Mouse (Mus musculus) heart, embryonic 12.5 days (tissue): ENCODE measurements around the gene Acer3. TPM values are rescaled to one million over a fixed set of nuclear protein-coding genes. Genes with fewer than 3 reads are reported as not detected.

Experiments
- ATAC-seq: fragments of 200-750 bp; cut with Nextera tagmentation; 2 replicates; pipeline ENCODE4 v1.8.0; 2017; ENCODE audit warnings: moderate TSS enrichment, moderate library complexity; ENCODE audit not compliant: insufficient number of reproducible peaks, low FRiP score
- H3K27ac ChIP-seq: fragments of 300-500 bp; sonication (generic); 2 replicates; pipeline ENCODE4 v1.5.1; 2016; ENCODE audit warnings: mild to moderate bottlenecking, moderate library complexity; ENCODE audit not compliant: poor library complexity, severe bottlenecking
- H3K27me3 ChIP-seq: fragments of 300-500 bp; sonication (generic); replicated peaks from 2 replicates; pipeline ENCODE4 v1.6.1; 2016; ENCODE audit warnings: mild to moderate bottlenecking, moderate library complexity
- H3K36me3 ChIP-seq: fragments of 300-500 bp; sonication (generic); 2 replicates; pipeline ENCODE4 v1.6.1; 2016; ENCODE audit warnings: mild to moderate bottlenecking, moderate library complexity
- H3K4me1 ChIP-seq: fragments of 300-500 bp; sonication (generic); replicated peaks from 2 replicates; pipeline ENCODE4 v1.6.1; 2016; ENCODE audit warnings: mild to moderate bottlenecking
- H3K4me2 ChIP-seq: fragments of 300-500 bp; sonication (generic); 2 replicates; pipeline ENCODE4 v1.6.1; 2016; ENCODE audit warnings: mild to moderate bottlenecking, moderate library complexity
- H3K4me3 ChIP-seq: fragments of 300-500 bp; sonication (generic); 2 replicates; pipeline ENCODE4 v1.5.1; 2016; ENCODE audit warnings: mild to moderate bottlenecking
- H3K9ac ChIP-seq: fragments of 300-500 bp; sonication (generic); 2 replicates; pipeline ENCODE4 v1.6.1; 2016; ENCODE audit warnings: mild to moderate bottlenecking, moderate library complexity
- H3K9me3 ChIP-seq: fragments of 300-500 bp; sonication (generic); replicated peaks from 2 replicates; pipeline ENCODE4 v1.6.1; 2016; ENCODE audit warnings: mild to moderate bottlenecking, moderate library complexity
- WGBS: fragments of 180-500 bp; shearing (Covaris S2); methylation state at CpG from one replicate; pipeline ENCODE4 v1.1.7; 2016; 5-methylcytosine and 5-hydroxymethylcytosine counted together
- polyA plus RNA-seq: library from polyadenylated mRNA; unstranded; fragments of >200 nt; fragmentation: Nextera tagmentation; extraction: Ambion mirVana; gene quantifications from 2 replicates; pipeline ENCODE4 v1.2.1, GENCODE M21; 2016

Gene Acer3
- polyA plus RNA-seq, 1 experiment from 2014 or later: 22.9 TPM

DNA sequence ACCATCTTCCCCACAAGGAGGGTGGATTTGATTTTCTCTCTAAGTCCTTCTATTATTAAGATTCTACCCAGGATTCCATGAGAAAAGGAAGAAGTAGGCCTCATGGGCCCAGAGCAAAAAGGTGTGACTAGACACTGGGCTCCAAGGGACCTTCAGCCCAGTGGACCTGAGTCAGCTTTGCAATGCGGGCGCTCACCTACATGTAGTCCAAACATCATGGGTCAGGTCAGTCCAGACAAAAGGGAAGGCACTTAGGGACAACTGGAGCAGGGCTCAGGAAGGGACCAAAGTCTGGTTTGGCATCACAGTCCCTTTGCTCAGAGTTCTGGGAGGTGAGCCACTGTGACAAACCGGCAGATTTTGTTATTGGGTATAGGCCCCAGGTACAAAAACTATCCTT is 30.5 kb upstream of the Acer3 start:
- Histone ChIP-seq H3K4me1 (peaks cover 33% of the 10 kb centered on the region), H3K36me3 (peaks cover 27% of the 10 kb centered on the region), H3K4me3 (no peak overlapping the region), H3K9ac (no peak overlapping the region), H3K27ac (no peak overlapping the region), H3K27me3 (no peaks in the 10 kb centered on the region), H3K4me2 (no peak overlapping the region), H3K9me3 (no peaks in the 10 kb centered on the region)
- ATAC-seq: no peak
- 76% methylated on average over 3 of the region's 3 CpGs for WGBS

DNA sequence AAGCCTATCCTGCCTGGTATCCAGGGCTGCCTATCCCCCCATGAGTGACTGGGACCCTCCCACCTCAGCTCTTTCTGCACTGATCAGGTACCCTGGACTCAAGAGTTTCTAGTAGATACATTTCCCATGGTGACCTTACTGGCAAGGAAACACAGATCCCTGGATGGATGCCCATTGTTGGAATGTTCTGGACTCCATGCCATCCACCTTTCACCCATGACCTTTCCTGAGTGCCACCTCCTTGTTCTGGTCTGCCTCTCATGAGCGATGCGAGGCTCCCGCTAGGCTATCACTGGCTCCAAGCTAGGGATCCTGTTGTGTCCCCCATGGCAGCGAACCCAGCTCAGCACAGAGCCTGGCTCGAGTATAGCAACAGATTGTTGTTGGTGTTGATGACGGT is 28.8 kb upstream of the Acer3 start:
- Histone ChIP-seq H3K4me2 (no peak overlapping the region), H3K4me1 (peaks cover 21% of the 10 kb centered on the region), H3K9ac (no peak overlapping the region), H3K4me3 (no peak overlapping the region), H3K27ac (no peak overlapping the region), H3K9me3 (no peaks in the 10 kb centered on the region), H3K36me3 (peaks cover 27% of the 10 kb centered on the region), H3K27me3 (no peaks in the 10 kb centered on the region)
- WGBS: 87% methylated on average over 6 of the region's 6 CpGs
- no peak for ATAC-seq

DNA sequence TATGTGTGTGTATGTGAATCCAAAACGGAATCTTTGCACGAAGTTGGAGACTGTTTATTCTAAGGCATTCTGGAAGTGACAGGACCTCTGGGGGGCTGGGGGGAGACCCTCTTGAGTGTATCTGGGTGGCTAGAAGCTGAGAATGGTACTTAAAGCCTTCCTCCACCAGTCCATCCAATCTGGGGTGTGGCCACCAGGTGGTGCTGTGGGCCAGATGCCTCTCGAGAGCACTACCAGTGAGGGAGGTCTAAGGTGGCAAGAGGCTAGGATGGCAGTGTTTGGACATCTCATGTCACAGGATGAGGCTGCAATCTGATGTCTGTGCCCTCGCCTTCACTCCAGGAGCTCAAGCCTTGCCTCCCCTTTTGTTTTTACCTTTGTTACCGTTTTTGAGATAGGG is 28.1 kb upstream of the Acer3 start:
- Histone ChIP-seq H3K9ac (no peak overlapping the region), H3K9me3 (no peaks in the 10 kb centered on the region), H3K4me2 (no peak overlapping the region), H3K27ac (no peak overlapping the region), H3K4me3 (no peak overlapping the region), H3K4me1 (peaks cover 13% of the 10 kb centered on the region), H3K27me3 (no peaks in the 10 kb centered on the region), H3K36me3 (peaks cover 27% of the 10 kb centered on the region)
- no peak for ATAC-seq
- 18% methylated on average over 5 of the region's 5 CpGs for WGBS

DNA sequence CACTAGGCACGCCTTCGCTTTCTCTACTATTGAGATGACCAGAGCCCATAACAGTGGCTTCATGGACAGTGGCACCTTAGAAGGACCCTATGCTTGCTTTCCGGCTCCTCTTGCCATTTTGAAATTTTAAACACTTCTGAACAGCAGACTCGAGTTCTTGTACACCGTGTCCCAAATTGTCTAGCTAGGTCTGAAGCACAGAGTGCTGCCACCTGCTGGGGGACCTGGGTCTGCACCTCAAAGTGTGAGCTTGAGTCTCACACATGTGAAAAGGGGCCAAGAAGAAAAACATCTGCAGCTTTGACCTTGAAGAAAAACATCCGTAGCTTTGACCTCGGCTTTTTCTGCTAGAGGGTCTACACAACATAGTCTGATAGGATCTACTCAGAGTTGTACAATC is 27.0 kb upstream of the Acer3 start:
- Histone ChIP-seq H3K4me2 (no peak overlapping the region), H3K36me3 (peaks cover 27% of the 10 kb centered on the region), H3K4me1 (peaks cover 11% of the 10 kb centered on the region), H3K4me3 (no peak overlapping the region), H3K27ac (no peak overlapping the region), H3K9me3 (no peaks in the 10 kb centered on the region), H3K27me3 (no peaks in the 10 kb centered on the region), H3K9ac (no peak overlapping the region)
- ATAC-seq: no peak
- WGBS: 53% methylated on average over 7 of the region's 7 CpGs

DNA sequence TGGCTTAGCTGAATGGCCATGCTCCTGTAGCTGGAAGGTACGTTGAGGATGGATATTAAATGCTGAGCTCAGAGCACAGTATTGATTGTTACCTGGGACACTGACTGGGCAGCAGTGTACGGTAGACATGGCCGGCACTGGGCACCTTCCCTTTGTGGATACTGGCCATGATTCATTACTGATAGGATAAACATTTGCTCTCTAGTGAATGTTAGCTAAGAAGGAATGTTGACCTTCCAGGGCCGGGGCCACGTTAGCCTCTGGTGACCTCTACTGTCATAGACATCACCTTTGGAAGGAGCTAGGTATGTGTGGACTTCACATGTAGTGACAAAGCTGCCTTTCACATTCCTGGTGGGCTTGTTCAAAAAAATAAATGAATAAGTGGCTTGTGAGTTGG is 26.5 kb upstream of the Acer3 start:
- H3K9me3 ChIP-seq: no peaks in the 10 kb centered on the region
- no peak for ATAC-seq
- H3K4me1 ChIP-seq: peaks cover 11% of the 10 kb centered on the region
- WGBS: 43% methylated on average over 5 of the region's 5 CpGs
- H3K27ac ChIP-seq: no peak overlapping the region
- no peak overlapping the region for H3K9ac ChIP-seq
- H3K4me3 ChIP-seq: no peak overlapping the region
- peaks cover 6% of the 10 kb centered on the region; the same call in 1 of the 2 replicates for H3K27me3 ChIP-seq
- no peak overlapping the region for H3K4me2 ChIP-seq
- peaks cover 22% of the 10 kb centered on the region for H3K36me3 ChIP-seq

DNA sequence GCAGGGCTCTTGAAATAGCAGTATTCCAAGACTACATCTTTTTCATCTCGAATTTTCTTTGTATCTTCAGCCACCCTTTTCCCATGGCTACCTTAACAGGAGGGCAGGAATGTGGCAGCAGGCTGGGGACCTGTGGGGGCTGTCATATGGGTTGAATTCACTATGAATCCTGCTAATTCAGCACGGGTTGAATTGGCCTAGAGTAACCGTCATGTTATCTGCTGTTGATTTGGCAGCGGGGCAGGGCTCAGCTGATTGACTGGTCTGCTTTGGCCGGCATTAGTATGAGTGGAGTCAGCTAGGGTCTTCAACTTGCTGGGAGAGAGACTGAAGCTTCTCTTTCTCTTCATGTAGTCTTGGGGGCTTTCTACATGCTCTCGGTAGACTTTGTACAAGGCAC is 24.0 kb upstream of the Acer3 start:
- 34% methylated on average over 6 of the region's 6 CpGs for WGBS
- peaks cover 9% of the 10 kb centered on the region; the same call in 1 of the 2 replicates for H3K27me3 ChIP-seq
- no peak overlapping the region for H3K27ac ChIP-seq
- H3K4me1 ChIP-seq: peaks cover 11% of the 10 kb centered on the region
- H3K9ac ChIP-seq: no peak overlapping the region
- H3K9me3 ChIP-seq: no peaks in the 10 kb centered on the region
- no peaks in the 10 kb centered on the region; the same call in 1 of the 2 replicates for H3K36me3 ChIP-seq
- no peak for ATAC-seq
- no peak overlapping the region for H3K4me3 ChIP-seq
- no peak overlapping the region for H3K4me2 ChIP-seq

DNA sequence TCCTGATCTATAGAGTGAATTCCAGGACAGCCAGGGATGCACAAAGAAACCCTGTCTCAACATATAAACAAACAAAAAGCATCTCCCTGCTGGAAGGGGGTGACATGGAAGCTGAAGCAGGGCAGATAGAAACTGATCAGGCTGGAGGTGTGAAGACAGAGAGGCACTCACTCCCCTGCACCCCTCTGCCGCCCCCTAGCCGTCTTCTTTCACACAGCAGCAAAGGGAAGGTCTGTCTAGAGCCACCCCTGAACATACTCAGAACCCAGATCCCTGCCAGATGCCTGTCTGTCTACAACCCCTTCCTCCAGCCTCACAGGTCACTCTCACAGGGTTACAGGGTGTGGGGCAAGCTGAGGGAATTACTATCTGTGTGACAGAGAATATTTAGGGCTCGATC is 23.4 kb upstream of the Acer3 start:
- Histone ChIP-seq H3K9me3 (no peaks in the 10 kb centered on the region), H3K4me1 (peaks cover 11% of the 10 kb centered on the region), H3K4me3 (no peak overlapping the region), H3K27ac (no peak overlapping the region), H3K27me3 (peaks cover 9% of the 10 kb centered on the region; the same call in 1 of the 2 replicates), H3K4me2 (no peak overlapping the region), H3K9ac (no peak overlapping the region), H3K36me3 (no peaks in the 10 kb centered on the region)
- ATAC-seq: no peak
- 19% methylated on average over 3 of the region's 3 CpGs for WGBS

DNA sequence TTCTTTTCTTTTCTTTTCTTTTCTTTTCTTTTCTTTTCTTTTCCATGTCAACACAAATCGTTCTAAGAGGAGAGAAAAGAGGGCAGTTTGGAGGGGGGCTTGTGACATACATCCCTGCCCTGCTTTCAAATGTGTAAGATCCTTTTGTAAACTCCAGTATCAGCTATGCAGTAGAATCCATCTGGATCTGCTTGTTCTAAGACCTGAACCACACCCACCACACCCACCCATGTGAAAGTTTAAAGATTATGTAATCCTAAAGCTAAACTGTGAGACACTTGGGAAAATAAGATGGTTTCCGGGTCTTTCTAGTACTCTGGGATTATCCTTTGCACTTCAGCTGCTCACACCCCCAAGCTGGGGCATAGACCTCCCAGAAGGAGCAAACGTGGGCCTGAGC is 21.2 kb upstream of the Acer3 start:
- Histone ChIP-seq H3K9me3 (no peaks in the 10 kb centered on the region), H3K36me3 (no peaks in the 10 kb centered on the region), H3K27me3 (peaks cover 9% of the 10 kb centered on the region; the same call in 1 of the 2 replicates), H3K4me2 (no peak overlapping the region), H3K27ac (no peak overlapping the region), H3K9ac (no peak overlapping the region), H3K4me3 (no peak overlapping the region), H3K4me1 (peaks cover 4% of the 10 kb centered on the region)
- 46% methylated on average over 3 of the region's 3 CpGs for WGBS
- no peak for ATAC-seq

DNA sequence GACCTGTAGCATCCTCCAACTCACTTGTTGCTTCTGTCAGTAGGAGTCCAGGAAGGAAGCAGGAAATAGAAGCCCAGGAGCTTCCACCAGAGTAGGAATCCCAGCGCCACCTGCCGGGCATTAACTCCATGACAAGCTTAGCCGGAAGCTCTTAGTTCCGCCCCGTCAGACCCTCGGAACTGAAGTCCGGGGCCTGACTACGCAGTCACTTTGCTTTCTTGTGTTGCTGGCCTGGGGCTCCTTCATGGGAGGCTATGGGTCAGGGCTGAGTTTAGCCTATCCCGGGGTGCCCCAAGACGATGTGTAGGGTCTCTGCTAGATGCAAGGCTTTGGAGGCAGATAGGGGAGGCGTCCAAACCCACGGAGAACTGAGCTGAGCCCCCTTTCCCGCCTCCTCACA is 20.5 kb upstream of the Acer3 start:
- H3K27ac ChIP-seq: no peak overlapping the region
- WGBS: under 1% methylated on average over 13 of the region's 13 CpGs
- H3K27me3 ChIP-seq: peaks cover 9% of the 10 kb centered on the region; the same call in 1 of the 2 replicates
- H3K36me3 ChIP-seq: no peaks in the 10 kb centered on the region
- H3K9ac ChIP-seq: peak overlapping the region; percentile 77
- peak overlapping the region; percentile 82 for H3K4me2 ChIP-seq
- H3K9me3 ChIP-seq: no peaks in the 10 kb centered on the region
- H3K4me3 ChIP-seq: peak overlapping the region; percentile 51
- ATAC-seq: peak; percentile 72
- H3K4me1 ChIP-seq: peaks cover 4% of the 10 kb centered on the region

DNA sequence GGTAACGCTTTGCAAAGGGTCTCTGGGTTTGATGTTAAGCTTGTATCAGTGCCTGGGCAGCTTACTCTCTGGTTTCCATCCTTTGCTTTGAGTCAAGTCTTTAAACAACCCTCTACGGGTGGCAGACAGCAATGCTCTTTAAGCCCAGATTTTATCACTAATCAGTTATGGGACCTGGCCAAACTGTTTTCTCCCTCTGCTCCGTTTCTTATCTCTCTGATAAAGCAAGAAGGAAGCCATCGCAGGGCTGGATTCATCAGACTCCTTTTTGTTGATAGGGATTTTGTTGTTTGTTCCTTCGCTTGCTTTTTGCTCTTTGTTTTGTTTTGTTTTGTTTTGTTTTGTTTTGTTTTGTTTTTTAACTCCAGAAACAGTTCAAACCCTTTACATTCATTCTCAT is 19.3 kb upstream of the Acer3 start:
- 32% methylated on average over 5 of the region's 5 CpGs for WGBS
- Histone ChIP-seq H3K9me3 (no peaks in the 10 kb centered on the region), H3K27ac (no peak overlapping the region)

DNA sequence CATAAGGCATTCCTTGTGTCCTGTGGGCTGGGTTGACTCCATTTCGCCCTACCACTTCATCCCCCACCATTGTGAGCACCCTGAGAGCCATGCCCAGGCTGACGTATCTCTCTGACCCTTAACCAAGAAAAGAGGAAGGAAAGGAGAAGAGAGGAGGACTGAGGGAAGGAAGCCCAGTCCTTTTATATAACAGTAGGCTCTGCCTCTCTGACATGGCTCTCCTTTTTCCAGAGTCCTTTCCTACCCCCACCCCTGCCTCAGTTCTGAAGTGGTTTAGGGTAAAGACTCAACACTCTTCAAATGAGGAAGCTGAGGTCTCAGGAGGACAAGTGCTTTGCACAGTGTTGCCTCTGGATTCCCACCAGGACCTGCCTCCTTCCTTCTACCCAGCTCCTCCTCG is 13.0 kb upstream of the Acer3 start:
- H3K27me3 ChIP-seq: no peaks in the 10 kb centered on the region
- H3K9me3 ChIP-seq: no peaks in the 10 kb centered on the region
- H3K4me2 ChIP-seq: no peak overlapping the region
- peaks cover 41% of the 10 kb centered on the region for H3K4me1 ChIP-seq
- H3K36me3 ChIP-seq: no peaks in the 10 kb centered on the region
- ATAC-seq: no peak
- H3K4me3 ChIP-seq: no peak overlapping the region
- no peak overlapping the region for H3K9ac ChIP-seq
- H3K27ac ChIP-seq: no peak overlapping the region
- WGBS: 64% methylated on average over 3 of the region's 3 CpGs

More for the DNA sequence above, 19.3 kb upstream of the Acer3 start:
- Histone ChIP-seq H3K4me1 (peaks cover 4% of the 10 kb centered on the region), H3K36me3 (no peaks in the 10 kb centered on the region), H3K9ac (no peak overlapping the region), H3K4me2 (no peak overlapping the region), H3K27me3 (peaks cover 9% of the 10 kb centered on the region; the same call in 1 of the 2 replicates), H3K4me3 (no peak overlapping the region)
- ATAC-seq: no peak

DNA sequence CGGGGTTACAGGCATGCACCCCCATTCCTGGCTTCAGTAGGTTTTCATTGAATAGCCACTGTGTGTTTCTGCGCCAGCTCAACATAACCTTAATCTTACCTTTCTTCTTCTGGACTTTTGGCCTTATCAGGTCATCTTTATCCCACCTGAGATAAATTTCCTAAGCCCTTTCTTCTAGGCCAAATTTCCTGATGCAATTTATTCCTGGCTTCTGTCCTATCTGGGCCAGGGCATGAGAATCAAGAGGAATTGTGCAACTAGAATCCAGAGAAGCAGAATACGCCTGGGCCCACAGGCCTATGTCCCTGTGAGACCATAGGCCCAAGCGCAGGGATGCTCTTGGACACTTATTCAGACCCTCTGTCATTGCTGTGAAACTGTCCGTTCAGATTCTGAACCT is 12.5 kb upstream of the Acer3 start:
- no peak overlapping the region for H3K4me3 ChIP-seq
- no peak for ATAC-seq
- no peaks in the 10 kb centered on the region for H3K27me3 ChIP-seq
- no peak overlapping the region for H3K27ac ChIP-seq
- no peak overlapping the region for H3K9ac ChIP-seq
- no peak overlapping the region for H3K4me2 ChIP-seq
- H3K9me3 ChIP-seq: no peaks in the 10 kb centered on the region
- no peaks in the 10 kb centered on the region for H3K36me3 ChIP-seq
- WGBS: 87% methylated on average over 5 of the region's 5 CpGs
- peaks cover 41% of the 10 kb centered on the region for H3K4me1 ChIP-seq
